In genomic region chr5:96221298-96221697, GRCm38 (mm10) we compare ENCODE assay signal across 14 mouse cellular contexts. TPM values are rescaled to one million over a fixed set of nuclear protein-coding genes. Genes with fewer than 3 reads are reported as not detected.
DNase-seq lines count a peak whose midpoint lies in the region; ATAC-seq and TF ChIP-seq lines count a peak whose summit lies in the region.
"Had no signal": no experiment of that assay in that cellular context is flagged by ENCODE, and none has a peak within 500 bp of the region (broad histone marks: within the 10 kb centered on the region; RNA-seq: fewer than 3 reads in every experiment).

No protein-coding gene starts in this region.

- 96% methylated on average over 1 of the region's 1 CpGs for WGBS in kidney, postnatal 0 days
- 85% methylated on average over 1 of the region's 1 CpGs for WGBS in kidney, embryonic 16.5 days
- 95% methylated on average over 1 of the region's 1 CpGs for WGBS in kidney, adult 2 months

- intact Hi-C loops in left cerebral cortex, postnatal 25 days (cut with DNase I) = no loop called here

- H3K4me1 ChIP-seq in kidney, postnatal 0 days (replicated peaks; ENCODE audit: insufficient read depth, low read length) = peaks cover 8% of the 10 kb centered on the region; the same call in 1 of the 2 replicates
- H3K4me1 ChIP-seq in kidney, embryonic 16.5 days (ENCODE audit: insufficient read depth, low read length) = peaks cover 24% of the 10 kb centered on the region
- H3K4me1 ChIP-seq in G1E (ENCODE audit: insufficient read depth, low read depth, low read length) = peaks cover 30% of the 10 kb centered on the region
- peaks cover 15% of the 10 kb centered on the region for H3K4me1 ChIP-seq in kidney, adult 2 months (ENCODE audit: control insufficient read depth, insufficient read depth, low read length)
- H3K4me1 ChIP-seq: limb, embryonic 15.5 days had no signal

- H3K27me3 ChIP-seq in kidney, postnatal 0 days (ENCODE audit: insufficient read depth, low read length) = no peaks in the 10 kb centered on the region
- H3K27me3 ChIP-seq in kidney, embryonic 16.5 days (ENCODE audit: insufficient read depth, low read length) = no peaks in the 10 kb centered on the region
- H3K27me3 ChIP-seq in G1E (ENCODE audit: insufficient read depth, low read length) = no peaks in the 10 kb centered on the region
- no peaks in the 10 kb centered on the region for H3K27me3 ChIP-seq in myocyte (ENCODE audit: control insufficient read depth, insufficient read depth, insufficient read length)
- no peaks in the 10 kb centered on the region for H3K27me3 ChIP-seq in kidney, adult 2 months (replicated peaks; ENCODE audit: control insufficient read depth, insufficient read depth, low read length)
- H3K27me3 ChIP-seq: embryonic facial prominence, embryonic 15.5 days; kidney, embryonic 15.5 days; limb, embryonic 15.5 days; midbrain, embryonic 12.5 days had no signal

- TF ChIP-seq POLR2A in myocyte (IDR thresholded peaks at IDR 0.05; ENCODE audit: insufficient read length, low read depth) = no peak
- no peak for TF ChIP-seq POLR2A in kidney, adult 2 months (IDR thresholded peaks at IDR 0.05; ENCODE audit: low read depth, low read length)

- TF ChIP-seq CTCF in kidney, postnatal 0 days (IDR thresholded peaks at IDR 0.05; ENCODE audit: low read depth) = no peak
- TF ChIP-seq CTCF in G1E (IDR thresholded peaks at IDR 0.05; ENCODE audit: low read depth, low read length) = no peak
- no peak for TF ChIP-seq CTCF in kidney, adult 2 months (conservative IDR thresholded peaks at IDR 0.05; ENCODE audit: insufficient read depth, insufficient read length, low read depth, low read length)

- H3K27ac ChIP-seq in kidney, postnatal 0 days = peak overlapping the region; percentile 10; the same call in 1 of the 2 replicates
- no peak overlapping the region for H3K27ac ChIP-seq in kidney, embryonic 16.5 days (ENCODE audit: low read length)
- no peak overlapping the region for H3K27ac ChIP-seq in kidney, adult 2 months (ENCODE audit: insufficient read depth, low read depth, low read length)
- H3K27ac ChIP-seq: embryonic facial prominence, embryonic 15.5 days; limb, embryonic 15.5 days; midbrain, embryonic 12.5 days had no signal

- ATAC-seq in kidney, postnatal 0 days (replicated peaks; ENCODE audit: low FRiP score, low read depth) = no peak
- ATAC-seq in kidney, embryonic 16.5 days (ENCODE audit: low FRiP score, low TSS enrichment) = no peak
- ATAC-seq in G1E (ENCODE audit: extremely low read depth, insufficient number of reproducible peaks, low FRiP score, poor library complexity, severe bottlenecking) = peak; percentile 42
- ATAC-seq: forebrain, embryonic 16.5 days had no signal

- H3K9me3 ChIP-seq in kidney, postnatal 0 days (replicated peaks; ENCODE audit: low read length) = no peaks in the 10 kb centered on the region
- H3K9me3 ChIP-seq in kidney, embryonic 16.5 days (ENCODE audit: low read length) = no peaks in the 10 kb centered on the region
- no peaks in the 10 kb centered on the region for H3K9me3 ChIP-seq in G1E (replicated peaks)
- H3K9me3 ChIP-seq: embryonic facial prominence, embryonic 15.5 days; kidney, embryonic 15.5 days; limb, embryonic 15.5 days; midbrain, embryonic 12.5 days had no signal

- no peak for DNase-seq in kidney, postnatal 0 days (ENCODE audit: low spot score)
- DNase-seq in G1E (ENCODE audit: low spot score) = no peak
- DNase-seq in induced T-regulatory cell, adult 2 months (ENCODE audit: low read depth) = peak; percentile 44
- no peak for DNase-seq in left cerebral cortex, postnatal 25 days (ENCODE audit: low spot score in 2 of 2)
- DNase-seq in kidney, adult 2 months = no peak
- DNase-seq: heart, postnatal 4 days; right cerebral cortex, postnatal 14 days had no signal

- no peak overlapping the region for H3K4me2 ChIP-seq in kidney, postnatal 0 days (ENCODE audit: low read length)
- H3K4me2 ChIP-seq in kidney, embryonic 16.5 days (replicated peaks; ENCODE audit: low read depth, low read length) = no peak overlapping the region
- peak overlapping the region; percentile 75 for H3K4me2 ChIP-seq in myocyte (ENCODE audit: low read depth)
- H3K4me2 ChIP-seq: embryonic facial prominence, embryonic 15.5 days; kidney, embryonic 15.5 days; limb, embryonic 15.5 days; midbrain, embryonic 12.5 days had no signal

- H3K36me3 ChIP-seq in kidney, postnatal 0 days (ENCODE audit: insufficient read depth, low read length) = peaks cover 4% of the 10 kb centered on the region
- H3K36me3 ChIP-seq in kidney, embryonic 16.5 days (ENCODE audit: insufficient read depth, low read length) = peaks cover 12% of the 10 kb centered on the region; the same call in 1 of the 2 replicates
- H3K36me3 ChIP-seq in G1E (replicated peaks) (peaks cover 70% of the 10 kb centered on the region), myocyte (ENCODE audit: control insufficient read depth, insufficient read depth) (peaks cover 11% of the 10 kb centered on the region)
- H3K36me3 ChIP-seq in kidney, adult 2 months (ENCODE audit: control insufficient read depth, insufficient read depth, low read length) = no peaks in the 10 kb centered on the region

- H3K9ac ChIP-seq in kidney, postnatal 0 days (ENCODE audit: low read depth, low read length) = no peak overlapping the region
- no peak overlapping the region for H3K9ac ChIP-seq in kidney, embryonic 16.5 days (replicated peaks; ENCODE audit: low read length)
- H3K9ac ChIP-seq: embryonic facial prominence, embryonic 15.5 days; kidney, embryonic 15.5 days; limb, embryonic 15.5 days; midbrain, embryonic 12.5 days had no signal

- H3K79me2 ChIP-seq in myocyte (ENCODE audit: control insufficient read depth, insufficient read depth) = peaks cover 56% of the 10 kb centered on the region

- no peak overlapping the region for H3ac ChIP-seq in myocyte (ENCODE audit: control insufficient read depth, insufficient read length)

- no peak overlapping the region for H3K4me3 ChIP-seq in kidney, postnatal 0 days (replicated peaks; ENCODE audit: low read depth, low read length)
- no peak overlapping the region for H3K4me3 ChIP-seq in kidney, embryonic 16.5 days (ENCODE audit: low read length)
- H3K4me3 ChIP-seq in G1E (ENCODE audit: low read depth, low read length) = no peak overlapping the region
- no peak overlapping the region for H3K4me3 ChIP-seq in myocyte
- no peak overlapping the region for H3K4me3 ChIP-seq in kidney, adult 2 months (ENCODE audit: insufficient read depth, low read depth, low read length)
- H3K4me3 ChIP-seq: embryonic facial prominence, embryonic 15.5 days; kidney, embryonic 15.5 days; limb, embryonic 15.5 days; midbrain, embryonic 12.5 days had no signal

TF ChIP-seq in myocyte, 11 proteins besides CTCF, POLR2A, EP300 and RAD21:
- TF ChIP-seq MYOG (IDR thresholded peaks at IDR 0.05; ENCODE audit: control insufficient read depth in 1 of 3, insufficient read depth in 1 of 3, insufficient read length in 2 of 3, low read depth in 2 of 3) = no peak
- TF ChIP-seq E2F4 (IDR thresholded peaks at IDR 0.05; ENCODE audit: insufficient read depth) = no peak
- no peak for TF ChIP-seq MAX (IDR thresholded peaks at IDR 0.05; ENCODE audit: low read depth)
- TF ChIP-seq USF1 (IDR thresholded peaks at IDR 0.05; ENCODE audit: low read depth) = no peak
- TF ChIP-seq MYOD1 (IDR thresholded peaks at IDR 0.05; ENCODE audit: control insufficient read depth in 1 of 3, insufficient read length in 2 of 3, low read depth in 2 of 3) = no peak
- no peak for TF ChIP-seq TCF12 (IDR thresholded peaks at IDR 0.05; ENCODE audit: insufficient read depth, poor library complexity, severe bottlenecking)

RNA-seq across cellular contexts. Expression of gene Mrpl1, which starts 12.0 kb away (rescaled TPM):
- 26.3 and 26.5 TPM in 2 replicates for polyA plus RNA-seq in kidney, postnatal 0 days (2015; fragmentation: Nextera tagmentation; extraction: Ambion mirVana)
- 24.7 and 26.8 TPM in 2 replicates for polyA plus RNA-seq in kidney, embryonic 16.5 days (2015; fragmentation: Nextera tagmentation; extraction: Ambion mirVana)
- total RNA-seq in G1E (2014; fragmentation: Nextera tagmentation) (42.5 and 46.2 TPM in 2 replicates), G1E (2017) (41.9 and 50.9 TPM in 2 replicates)
- polyA plus RNA-seq in G1E (2012) (2.6 and 3.1 TPM in 2 replicates), myocyte (2012; fragmentation: generic; extraction: Trizol) (7.5 TPM)
- total RNA-seq in left cerebral cortex, postnatal 25 days (2021) = 10 to 100 TPM; 13.9 to 16.3 TPM
- polyA plus RNA-seq in kidney, adult 2 months (2012; rRNA removed) = 5.5 and 6.6 TPM in 2 replicates

RNA-seq across cellular contexts. Expression of gene Cnot6l, which starts 57.3 kb away (rescaled TPM):
- polyA plus RNA-seq in kidney, postnatal 0 days (2015; fragmentation: Nextera tagmentation; extraction: Ambion mirVana) = 37.8 and 42.4 TPM in 2 replicates
- 18.4 and 23.9 TPM in 2 replicates for polyA plus RNA-seq in kidney, embryonic 16.5 days (2015; fragmentation: Nextera tagmentation; extraction: Ambion mirVana)
- total RNA-seq in G1E (2014; fragmentation: Nextera tagmentation) (190 and 198 TPM in 2 replicates), G1E (2017) (111 and 141 TPM in 2 replicates)
- polyA plus RNA-seq in G1E (2012) (6.0 and 6.8 TPM in 2 replicates), myocyte (2012; fragmentation: generic; extraction: Trizol) (26.5 TPM)
- total RNA-seq in left cerebral cortex, postnatal 25 days (2021) = 10 to 100 TPM; 76.9 to 84.6 TPM
- 7.2 and 9.9 TPM in 2 replicates for polyA plus RNA-seq in kidney, adult 2 months (2012; rRNA removed)
